Mouse (Mus musculus) lung, adult 18-20 months (tissue): ENCODE measurements at regions not wholly inside any gene's neighbourhood (a gene's known extent, or its start where the extent isn't known, plus 50 kb on each side); places are given as distances from the start of the nearest gene placed in this dataset.

Experiments used
- DNase-seq, 2 experiments: peaks; one replicate each; pipeline ENCODE4 v3.0.0; 2022; ENCODE audit warnings: mixed read lengths in 2 of 2

DNA sequence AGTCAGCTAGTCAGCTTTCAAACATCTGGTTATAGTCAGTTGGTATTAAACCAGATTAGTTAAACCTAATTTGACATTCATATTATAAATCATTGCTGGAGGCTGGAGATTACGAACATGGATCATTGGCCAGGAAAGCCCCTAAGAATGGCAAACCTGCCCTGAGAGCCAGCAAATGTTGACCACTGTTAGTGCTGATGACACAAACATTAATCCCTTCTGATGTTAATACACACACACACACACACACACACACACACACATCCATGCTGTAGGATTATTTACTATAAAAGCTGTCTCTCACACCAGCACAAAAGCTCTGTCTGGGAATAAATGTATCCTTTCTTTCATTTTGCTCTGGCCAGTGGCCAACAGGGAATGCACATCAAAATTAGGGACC is 329.4 kb upstream of the Atp2b1 start:
- no peak for DNase-seq

DNA sequence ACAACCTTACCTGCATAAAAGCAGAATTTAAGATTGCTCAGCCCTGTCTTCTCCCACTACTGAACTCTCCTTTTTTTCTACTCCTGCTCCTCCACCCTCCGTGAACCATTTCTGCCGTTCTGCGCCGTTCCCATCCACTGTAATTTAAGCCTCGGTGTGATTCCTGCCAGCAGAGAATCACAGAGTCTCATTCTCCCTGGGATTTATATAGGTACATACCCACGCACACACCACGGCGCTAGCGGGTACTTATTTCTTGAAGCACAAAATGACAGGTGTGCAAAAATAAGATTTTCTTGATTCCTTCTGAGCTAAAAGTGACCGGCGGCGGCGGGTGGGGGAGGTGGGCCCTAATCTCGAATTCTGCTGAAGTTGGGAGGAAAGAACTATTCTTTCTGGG is 324.5 kb upstream of the Atp2b1 start:
- DNase-seq, result no peak

DNA sequence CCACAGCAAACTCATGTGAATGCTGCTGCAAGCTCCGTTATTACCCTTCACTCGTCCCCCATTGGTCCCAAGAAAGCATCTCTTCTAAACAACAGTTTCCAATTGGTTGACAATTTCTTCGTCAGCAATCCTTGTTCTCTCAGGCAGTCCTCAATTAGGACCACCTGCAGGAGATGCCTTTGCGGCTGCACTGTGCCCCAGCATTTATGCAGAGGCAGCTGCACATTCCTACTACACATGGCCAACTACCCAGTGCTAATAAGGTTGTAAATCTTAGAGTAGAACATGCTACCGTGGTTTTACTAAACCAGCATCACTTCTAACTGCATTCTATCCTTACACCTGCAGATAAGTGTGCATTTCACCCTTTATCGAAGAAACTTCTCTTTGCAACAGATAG is 322.1 kb upstream of the Atp2b1 start:
- DNase-seq, result no peak

DNA sequence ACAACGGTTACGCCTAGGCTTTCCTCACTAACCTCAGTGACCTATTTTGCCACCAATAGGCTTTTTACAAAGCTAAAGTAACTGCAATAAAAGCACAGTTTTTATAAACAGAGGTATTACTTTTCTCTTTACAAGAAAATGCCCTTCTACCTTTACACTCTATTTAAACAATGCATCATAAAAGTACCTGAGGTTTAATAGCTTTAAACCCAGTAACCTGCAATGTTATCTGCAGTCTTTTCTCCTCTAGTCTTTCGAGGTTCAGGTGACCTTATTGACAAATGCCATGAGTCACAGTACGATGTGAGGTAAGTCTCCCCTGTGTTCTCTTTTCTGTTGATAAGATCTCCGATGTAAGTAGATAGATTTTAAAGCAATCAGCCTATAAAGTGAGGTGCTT is 320.3 kb upstream of the Atp2b1 start:
- no peak for DNase-seq

DNA sequence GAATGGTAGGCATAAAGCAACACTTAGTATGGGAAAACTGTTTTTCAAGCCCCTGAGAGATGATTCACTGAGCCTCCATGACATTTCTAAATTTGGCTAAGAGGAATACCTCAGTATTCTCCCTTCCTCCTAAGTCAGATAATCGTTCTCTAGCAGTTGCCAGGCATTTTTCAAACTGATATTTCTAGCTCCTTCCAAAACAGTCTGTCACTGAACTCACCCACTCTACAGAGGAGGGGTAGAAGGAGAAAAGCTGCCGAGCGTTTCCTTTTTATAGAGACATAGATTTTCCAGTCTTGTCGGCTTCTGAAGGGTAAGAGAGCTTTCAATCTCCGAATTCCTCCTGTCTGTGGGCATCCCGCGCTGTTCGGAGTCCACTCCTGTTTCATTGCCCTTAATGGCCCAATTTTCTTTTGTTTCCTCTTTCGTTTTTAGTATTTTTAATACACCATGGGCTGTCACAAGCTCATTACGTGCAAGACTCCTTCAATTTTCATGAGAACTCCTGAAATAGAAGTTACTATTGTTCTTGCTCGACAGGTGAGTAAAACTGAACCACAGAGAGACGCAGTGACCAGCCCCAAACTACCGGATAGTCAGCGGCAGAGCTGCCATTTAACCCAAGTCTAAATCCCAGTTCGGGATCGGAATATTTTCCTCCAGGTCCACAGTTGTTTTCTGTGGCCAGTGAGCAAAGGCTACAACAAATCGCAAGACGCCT is 305.8 kb upstream of the Atp2b1 start:
- DNase-seq, result no peak

DNA sequence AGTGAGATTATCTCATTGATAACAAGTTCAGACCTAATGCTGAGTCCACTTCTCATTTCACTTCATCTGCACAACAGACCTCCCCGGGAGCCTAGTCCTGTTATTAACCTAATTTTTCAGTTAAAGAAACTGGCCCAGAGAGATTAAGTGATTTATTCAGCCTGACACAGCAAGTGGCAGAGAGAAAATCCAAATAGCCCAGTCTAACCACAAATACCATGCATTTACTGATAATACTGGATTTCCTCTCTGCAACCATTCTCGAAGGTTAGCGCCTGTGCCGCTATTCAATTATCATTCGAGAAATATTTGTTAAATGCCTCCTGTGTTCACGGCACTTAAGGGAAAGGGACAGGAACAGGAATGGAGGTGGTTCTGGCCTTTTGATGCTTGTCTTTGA is 303.5 kb upstream of the Atp2b1 start:
- DNase-seq, result no peak

DNA sequence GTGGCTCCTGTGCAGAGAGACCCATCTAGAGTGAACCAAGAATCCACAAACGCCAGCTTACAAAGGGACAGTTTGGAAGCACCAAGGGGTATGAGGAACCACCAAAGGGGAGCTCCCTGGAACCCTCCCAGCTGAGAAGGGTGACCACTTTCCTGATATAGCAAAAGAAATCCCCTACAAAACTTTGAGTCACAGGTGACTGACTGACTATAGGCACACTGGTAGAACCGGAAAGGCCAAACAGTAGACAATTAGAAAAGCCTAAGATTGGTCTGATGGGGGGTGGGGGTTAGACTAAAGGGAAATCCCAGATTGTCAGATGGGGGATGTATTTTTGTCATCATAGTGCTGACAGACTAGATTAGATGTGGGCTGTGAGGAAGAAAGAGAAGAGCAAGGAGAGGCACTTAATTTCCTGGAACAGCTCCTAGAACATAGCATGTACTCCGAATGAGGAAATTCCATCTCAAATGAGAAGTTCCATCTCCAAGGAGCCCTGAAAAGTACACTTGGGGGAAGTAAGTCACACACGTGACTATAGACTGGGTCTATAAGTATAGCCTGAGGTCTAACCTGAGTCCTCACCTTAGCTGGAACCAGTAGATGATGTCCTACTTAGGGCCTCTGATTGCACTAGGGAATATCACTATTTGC is 302.4 kb upstream of the Atp2b1 start:
- DNase-seq, result no peak

DNA sequence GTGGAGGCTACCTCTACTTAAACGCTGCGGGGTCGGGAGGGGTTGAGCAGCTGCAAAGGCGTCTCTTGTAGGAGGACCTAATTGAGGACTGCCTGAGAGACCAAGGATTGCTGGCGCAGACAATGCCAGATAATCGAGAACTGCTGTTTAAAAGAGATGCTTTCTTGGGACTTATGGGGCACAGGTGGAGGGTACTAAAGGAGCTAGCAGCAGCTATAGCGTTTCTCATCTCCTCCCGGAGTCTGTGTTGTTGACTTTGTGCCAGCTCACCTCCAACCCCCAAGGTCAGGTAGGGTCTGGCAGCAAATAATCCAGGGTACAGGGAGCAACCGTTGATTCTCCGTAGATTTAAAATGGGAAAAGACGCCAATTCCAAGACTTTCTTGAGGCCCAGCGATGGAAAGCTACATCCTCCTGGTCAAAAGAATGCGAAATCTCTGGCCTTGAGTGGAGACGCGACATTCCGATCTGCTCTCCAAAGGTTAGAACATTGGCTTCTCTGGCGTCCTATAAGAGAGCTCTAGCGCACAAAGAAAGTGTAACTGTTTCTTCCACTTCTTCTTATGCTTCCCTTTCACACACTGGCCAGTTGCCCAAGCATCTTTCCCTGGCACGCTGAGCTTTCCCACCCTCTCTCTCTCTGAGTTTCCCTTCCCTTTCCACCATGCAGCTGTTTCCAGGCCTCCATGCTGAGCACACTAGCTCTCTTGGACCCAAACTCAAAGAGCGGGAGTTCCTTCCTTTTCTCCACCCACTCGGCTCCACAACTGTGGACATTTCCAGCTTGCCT is 295.3 kb upstream of the Atp2b1 start:
- peak; percentile 43 to 57 for DNase-seq

DNA sequence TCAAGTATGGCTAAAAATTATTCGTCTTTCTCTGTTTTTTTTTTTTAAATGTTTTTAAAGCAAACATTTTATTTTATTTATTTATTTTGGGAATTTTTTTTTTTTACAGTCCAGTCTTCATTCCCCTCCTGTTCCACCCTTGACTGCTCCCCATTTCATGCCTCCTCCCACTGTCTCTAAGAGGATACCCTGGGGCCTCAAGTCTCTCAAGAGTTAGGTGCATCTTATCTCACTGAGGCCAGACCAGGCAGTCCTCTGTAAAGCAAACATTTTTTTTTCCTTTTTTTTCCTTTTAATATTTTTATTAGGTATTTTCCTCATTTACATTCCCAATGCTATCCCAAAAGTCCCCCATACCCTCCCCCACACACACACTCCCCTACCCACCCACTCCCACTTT is 290.1 kb upstream of the Atp2b1 start:
- no peak for DNase-seq

DNA sequence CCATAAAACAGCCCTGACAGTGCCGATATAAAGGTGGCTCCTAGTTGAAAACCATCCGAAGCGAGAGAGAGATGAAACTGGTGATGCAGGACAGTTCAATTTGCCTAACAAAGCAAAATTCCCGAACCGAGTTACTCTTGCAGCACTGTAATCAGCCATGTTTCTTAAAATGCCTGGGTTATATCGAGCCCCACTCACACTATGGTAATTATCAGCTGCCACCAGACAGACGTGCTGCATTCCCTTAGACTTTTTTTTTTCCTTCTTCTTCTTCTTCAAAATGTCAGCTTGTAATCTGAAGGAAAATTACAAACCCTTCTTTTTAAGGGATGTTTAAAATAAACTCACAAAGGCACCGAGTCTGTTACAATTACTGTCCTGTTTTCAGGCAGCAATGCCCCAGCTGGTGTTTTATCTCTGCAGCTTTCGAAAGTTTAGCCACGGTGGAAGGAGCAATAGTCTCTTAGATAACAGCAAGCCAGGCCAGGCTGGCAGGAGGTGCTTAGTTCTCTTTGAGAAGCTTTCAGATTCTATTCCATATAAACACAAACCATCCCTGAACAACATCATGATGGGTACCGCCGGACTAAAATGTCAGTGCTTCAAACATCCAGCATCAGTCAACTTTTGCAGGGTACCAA is 289.4 kb upstream of the Atp2b1 start:
- DNase-seq, result no peak

DNA sequence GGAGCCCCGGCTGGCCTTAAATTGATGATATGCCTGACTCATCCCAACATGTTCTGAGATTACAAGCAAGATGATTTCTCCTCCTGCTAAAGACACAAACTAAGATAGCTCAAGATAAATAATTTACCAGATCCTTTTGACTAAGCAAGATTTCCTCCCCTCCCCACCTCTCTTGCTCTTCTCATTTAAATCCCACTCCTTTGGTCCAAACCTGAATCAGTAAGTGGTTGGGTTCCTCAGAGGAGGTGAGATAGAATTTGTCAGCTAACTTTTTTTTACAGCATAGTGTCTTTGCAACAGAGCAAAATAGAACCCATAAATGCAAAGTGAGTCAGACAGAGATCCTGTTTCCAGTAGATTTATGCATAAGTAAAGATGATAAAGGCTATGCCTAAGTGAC is 286.0 kb upstream of the Atp2b1 start:
- no peak for DNase-seq

DNA sequence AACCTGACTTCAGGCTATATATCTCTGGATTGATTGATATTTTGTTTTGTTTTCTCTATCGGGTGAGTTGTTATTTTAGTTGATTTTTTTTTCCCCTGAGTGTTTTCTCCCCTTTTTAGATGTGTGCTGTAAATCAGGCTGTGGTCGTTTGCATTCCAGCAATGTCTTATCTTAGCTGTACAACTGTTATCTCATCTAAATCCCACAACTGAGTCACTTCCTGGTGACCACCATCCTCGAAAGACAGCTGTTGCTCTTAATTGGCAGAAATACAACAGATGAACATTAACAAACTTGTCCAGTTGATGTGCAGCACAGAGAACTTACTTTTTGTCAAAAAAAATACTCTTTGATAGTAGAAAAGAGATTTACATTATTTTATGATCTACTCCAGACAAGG is 285.0 kb upstream of the Atp2b1 start:
- no peak for DNase-seq

DNA sequence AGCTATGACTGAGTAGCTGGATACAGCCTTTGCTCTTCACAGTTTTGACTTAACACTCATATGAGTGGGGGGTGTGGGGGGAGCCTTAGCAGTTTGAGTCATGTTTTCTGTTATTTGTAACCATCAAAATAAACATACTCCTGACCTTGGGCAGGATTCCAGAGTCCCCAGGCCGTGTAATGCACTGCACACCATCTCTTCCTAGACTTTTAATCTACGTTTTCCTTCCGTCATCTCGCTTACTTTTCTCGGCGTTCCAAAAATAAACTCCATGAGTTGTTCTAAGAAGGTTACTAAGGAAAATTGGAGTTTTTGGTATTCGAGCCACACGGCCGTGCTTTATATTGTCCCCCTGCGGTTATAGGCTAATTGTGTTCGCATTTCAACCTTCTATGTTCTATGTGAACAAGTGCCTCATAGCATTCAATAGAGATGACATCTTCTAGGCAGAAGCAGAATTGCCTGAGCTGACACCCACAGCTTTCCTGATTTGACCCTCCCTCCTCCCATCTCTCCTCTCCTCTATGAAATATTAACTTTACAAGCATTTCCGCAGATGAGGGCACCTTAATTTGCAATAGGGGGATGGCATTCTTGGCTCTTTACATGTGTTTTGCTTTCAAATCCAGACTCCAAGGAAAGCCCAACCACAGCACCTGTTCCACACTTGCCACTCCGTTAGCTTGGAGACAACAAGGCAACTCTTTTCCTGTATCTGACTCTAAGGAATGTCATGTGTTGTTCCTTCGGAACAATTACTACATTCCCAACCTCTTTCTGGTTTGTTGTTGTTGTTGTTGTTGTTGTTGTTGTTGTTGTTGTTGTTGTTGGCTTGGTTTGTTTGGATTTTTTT is 276.2 kb upstream of the Atp2b1 start:
- DNase-seq, result no peak

DNA sequence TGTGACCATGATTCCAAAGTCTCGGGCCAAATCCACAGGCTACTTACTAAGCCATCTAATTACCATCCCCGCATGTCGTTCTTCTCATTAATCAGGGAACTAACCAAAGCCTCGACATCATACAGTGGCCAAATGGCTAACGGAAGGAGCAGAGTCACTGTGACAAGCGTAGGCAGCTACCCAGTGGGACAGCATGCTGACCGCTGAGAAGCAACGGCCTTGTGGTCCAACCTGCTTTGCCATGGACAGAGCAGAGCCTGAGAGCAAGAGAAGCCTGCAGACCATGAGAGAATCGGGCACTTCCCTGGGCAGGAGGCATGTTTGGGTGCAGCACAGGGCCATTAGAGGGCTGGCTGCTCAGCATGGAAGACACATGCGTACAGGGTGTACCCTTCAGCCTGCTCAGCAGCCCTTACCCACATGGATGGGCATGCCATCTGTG is 268.5 kb upstream of the Atp2b1 start:
- no peak for DNase-seq

DNA sequence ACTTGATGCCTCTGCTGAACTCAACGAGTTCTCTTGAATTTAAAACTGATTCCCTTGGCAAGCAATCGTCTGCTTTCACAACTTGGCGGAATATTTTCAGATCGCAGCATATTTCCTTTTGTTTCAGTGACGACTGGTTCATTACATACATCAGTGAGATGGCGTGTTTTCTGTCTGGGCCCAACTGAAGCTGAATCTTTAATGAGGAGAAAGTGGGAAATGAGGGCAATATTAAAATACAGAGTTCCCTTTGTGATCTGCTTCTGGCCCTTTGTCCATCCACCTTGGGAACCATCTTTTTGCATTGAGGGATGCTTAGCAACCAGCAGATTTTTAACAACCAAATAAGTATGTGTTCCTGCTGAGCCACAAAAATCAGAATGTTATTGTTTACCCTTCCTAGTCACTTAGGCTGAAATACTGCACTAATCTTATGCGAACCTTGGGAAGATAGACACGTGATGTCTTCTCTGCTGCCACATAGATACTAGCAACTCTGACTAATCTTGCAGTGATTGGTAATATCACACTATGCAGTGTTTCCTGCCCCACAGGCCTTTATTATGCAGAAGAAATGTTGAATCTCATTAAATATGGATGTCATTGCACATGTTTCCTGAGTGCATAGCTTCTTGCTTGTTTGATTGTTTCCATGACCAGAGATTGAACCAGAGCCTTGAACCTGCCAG is 267.8 kb upstream of the Atp2b1 start:
- no peak for DNase-seq

DNA sequence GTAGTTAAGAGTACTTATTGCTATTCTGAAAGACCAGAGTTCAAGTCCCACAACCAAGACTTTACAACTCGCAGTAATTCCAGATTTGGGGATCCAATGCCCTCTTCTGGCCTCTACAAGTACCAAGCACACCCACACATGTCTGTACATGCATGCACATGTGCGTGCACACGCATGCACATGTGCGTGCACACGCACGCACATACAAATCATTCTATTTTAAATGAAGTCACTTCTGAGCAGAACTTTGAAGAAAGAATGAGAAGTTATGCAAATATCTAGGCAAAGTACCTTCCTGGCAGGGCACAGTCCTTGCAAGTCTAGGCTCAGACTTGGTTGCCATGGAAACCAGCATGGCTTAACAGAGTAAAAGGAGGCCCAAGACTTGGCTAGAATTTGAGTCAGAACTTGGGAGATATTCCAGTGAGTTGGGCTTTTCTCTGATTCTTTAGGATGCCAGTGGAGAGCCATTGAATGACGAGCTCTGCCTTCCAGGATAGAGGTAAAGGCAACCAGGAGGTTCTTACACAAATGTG is 265.4 kb upstream of the Atp2b1 start:
- no peak for DNase-seq

DNA sequence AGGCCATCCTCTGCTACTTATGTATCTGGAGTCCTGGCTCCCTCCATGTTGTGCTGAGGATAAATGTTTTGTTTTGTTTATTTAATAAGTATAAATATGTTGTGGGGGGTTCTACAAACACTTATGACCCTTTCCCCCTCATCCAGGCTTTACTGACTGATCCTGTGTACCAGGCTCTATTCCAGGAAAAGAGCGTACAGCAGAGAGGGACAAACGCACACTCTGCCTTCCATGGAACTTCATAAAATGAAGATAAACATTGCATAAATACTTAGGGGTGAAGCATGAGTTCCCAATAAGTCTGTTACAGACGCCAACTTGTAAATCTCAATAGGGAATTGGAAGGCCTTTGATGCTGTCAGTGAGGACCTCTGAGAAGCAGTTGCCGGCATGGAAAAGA is 263.7 kb upstream of the Atp2b1 start:
- no peak for DNase-seq

DNA sequence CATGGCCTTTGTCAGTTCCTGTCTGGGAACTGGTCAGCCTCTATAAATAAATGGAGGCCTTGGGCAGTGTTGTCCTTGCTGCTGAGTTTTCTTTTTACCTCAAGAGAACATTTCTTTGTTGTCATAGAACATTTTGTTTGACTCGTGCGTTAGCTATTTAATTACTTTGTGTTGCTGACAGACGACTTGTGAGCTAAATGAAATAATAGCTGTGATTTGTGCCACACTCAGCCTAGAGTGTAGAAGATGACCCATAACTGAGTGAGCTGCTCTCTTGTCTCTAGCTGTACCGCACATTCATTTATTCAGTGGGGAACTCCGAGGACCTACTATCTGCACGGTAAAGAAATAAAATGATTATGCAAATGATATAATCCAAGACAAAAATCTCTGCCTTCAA is 263.1 kb upstream of the Atp2b1 start:
- DNase-seq, result no peak

DNA sequence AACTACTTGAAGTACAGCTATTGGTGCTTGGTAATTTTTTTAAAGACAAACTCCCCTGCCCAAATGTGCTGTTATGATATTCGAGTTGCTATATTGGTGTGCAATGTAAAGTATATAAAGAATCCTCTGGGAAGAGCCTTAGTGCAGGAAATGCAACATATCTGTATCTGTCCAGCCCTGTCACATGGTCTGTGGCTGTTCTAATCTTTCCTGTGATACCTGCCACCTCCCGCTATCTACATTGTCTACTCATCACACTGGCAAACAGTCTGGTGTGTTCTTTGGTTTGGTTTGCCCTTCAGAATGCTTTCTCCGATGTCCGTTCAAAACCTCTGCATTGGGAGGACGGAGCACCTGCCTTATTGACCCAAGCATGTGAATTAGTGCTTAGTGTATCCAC is 262.6 kb upstream of the Atp2b1 start:
- no peak for DNase-seq

DNA sequence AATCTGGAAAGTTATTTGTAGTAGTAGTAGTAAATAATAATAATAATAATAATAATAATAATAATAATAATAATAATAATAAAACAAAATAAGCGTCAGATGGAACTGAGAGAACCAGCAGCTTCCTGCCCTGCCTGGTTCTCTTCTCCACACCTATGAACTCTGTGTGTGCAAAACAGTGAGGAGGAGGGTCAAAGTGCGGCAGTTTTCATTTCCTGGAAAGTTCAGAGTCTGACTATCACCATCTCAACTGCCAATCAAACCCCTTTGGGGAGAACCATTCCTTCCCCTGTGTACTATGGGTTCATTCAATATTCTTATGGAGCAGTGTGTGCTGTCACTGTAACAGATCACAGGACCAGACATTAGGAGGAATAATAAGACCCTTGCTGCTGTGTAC is 262.1 kb upstream of the Atp2b1 start:
- no peak for DNase-seq

DNA sequence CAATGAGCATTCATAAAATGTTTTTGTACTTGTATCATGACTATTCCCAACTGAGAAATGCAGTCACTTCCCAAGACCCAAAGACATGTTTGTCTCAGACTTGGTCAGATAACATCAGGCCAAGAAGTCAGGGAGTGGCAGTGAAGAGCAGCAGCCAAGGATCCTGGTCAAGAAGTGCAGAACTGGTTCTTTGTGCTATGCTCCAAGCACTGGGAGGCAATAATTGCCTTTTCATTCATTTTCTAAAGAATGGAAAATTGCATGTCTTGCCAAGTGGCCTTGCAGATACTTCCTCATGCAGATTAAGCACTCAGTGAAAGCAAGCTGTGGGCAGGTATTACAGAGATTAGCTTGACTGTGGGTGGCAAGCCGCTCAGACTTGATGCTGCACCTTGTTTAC is 253.5 kb upstream of the Atp2b1 start:
- peak; percentile 8 to 46 for DNase-seq
